Mouse (Mus musculus): ENCODE measurements at regions not wholly inside any gene's neighbourhood (a gene's known extent, or its start where the extent isn't known, plus 50 kb on each side); places are given as distances from the start of the nearest gene placed in this dataset.

GRCm38 (mm10) chr5:26338191-26338590, 80.7 kb downstream of the Gm7361 start:
- no peak overlapping the region for H3K27ac ChIP-seq
- H3K4me1 ChIP-seq, result no peaks in the 10 kb centered on the region
- no peaks in the 10 kb centered on the region for H3K27me3 ChIP-seq
- no peaks in the 10 kb centered on the region for H3K36me3 ChIP-seq (replicated peaks)
- H3K4me3 ChIP-seq (replicated peaks), result no peak overlapping the region
- no peak overlapping the region for H3K9ac ChIP-seq
- H3K9me3 ChIP-seq, result no peaks in the 10 kb centered on the region
- no peak for ATAC-seq (ENCODE audit: low FRiP score)
- no peak overlapping the region for H3K4me2 ChIP-seq

GRCm38 (mm10) chr5:26339266-26339665, 81.8 kb downstream of the Gm7361 start:
- ATAC-seq (ENCODE audit: low FRiP score), result no peak
- H3K9ac ChIP-seq, result no peak overlapping the region

GRCm38 (mm10) chr5:26355156-26355555, 97.7 kb downstream of the Gm7361 start:
- H3K9me3 ChIP-seq, result no peaks in the 10 kb centered on the region
- no peak overlapping the region for H3K4me3 ChIP-seq (replicated peaks)
- H3K36me3 ChIP-seq (replicated peaks), result no peaks in the 10 kb centered on the region
- H3K4me2 ChIP-seq, result no peak overlapping the region
- no peaks in the 10 kb centered on the region for H3K4me1 ChIP-seq
- no peak for ATAC-seq (ENCODE audit: low FRiP score)
- no peak overlapping the region for H3K27ac ChIP-seq
- no peak overlapping the region for H3K9ac ChIP-seq
- WGBS, result 95% methylated on average over 10 of the region's 10 CpGs
- no peaks in the 10 kb centered on the region for H3K27me3 ChIP-seq

More at GRCm38 (mm10) chr5:26339266-26339665, 81.8 kb downstream of the Gm7361 start:
- Histone ChIP-seq H3K4me3 (replicated peaks) (no peak overlapping the region), H3K4me2 (no peak overlapping the region), H3K4me1 (no peaks in the 10 kb centered on the region), H3K9me3 (no peaks in the 10 kb centered on the region), H3K36me3 (replicated peaks) (no peaks in the 10 kb centered on the region), H3K27me3 (no peaks in the 10 kb centered on the region), H3K27ac (no peak overlapping the region)
- 97% methylated on average over 1 of the region's 1 CpGs for WGBS

GRCm38 (mm10) chr5:26359082-26359481, 101.6 kb downstream of the Gm7361 start:
- no peak for ATAC-seq (ENCODE audit: low FRiP score)
- no peak overlapping the region for H3K4me2 ChIP-seq
- no peak overlapping the region for H3K27ac ChIP-seq
- WGBS, result 89% methylated on average over 3 of the region's 3 CpGs
- no peaks in the 10 kb centered on the region; the same call in 1 of the 2 replicates for H3K4me1 ChIP-seq
- no peaks in the 10 kb centered on the region for H3K27me3 ChIP-seq
- H3K9ac ChIP-seq, result no peak overlapping the region
- H3K4me3 ChIP-seq (replicated peaks), result no peak overlapping the region
- H3K9me3 ChIP-seq, result no peaks in the 10 kb centered on the region
- H3K36me3 ChIP-seq (replicated peaks), result no peaks in the 10 kb centered on the region

- Histone ChIP-seq H3K4me3 (replicated peaks) (no peak overlapping the region), H3K9ac (no peak overlapping the region), H3K9me3 (no peaks in the 10 kb centered on the region), H3K27ac (no peak overlapping the region), H3K36me3 (replicated peaks) (no peaks in the 10 kb centered on the region), H3K4me1 (no peaks in the 10 kb centered on the region; the same call in 1 of the 2 replicates), H3K4me2 (no peak overlapping the region), H3K27me3 (no peaks in the 10 kb centered on the region)
- 41% methylated on average over 10 of the region's 10 CpGs for WGBS
- no peak for ATAC-seq (ENCODE audit: low FRiP score)
Observed at GRCm38 (mm10) chr5:26374175-26374984, 116.9 kb downstream of the Gm7361 start.

GRCm38 (mm10) chr5:26407088-26407672, 149.7 kb downstream of the Gm7361 start:
- Histone ChIP-seq H3K27me3 (no peaks in the 10 kb centered on the region), H3K9ac (no peak overlapping the region), H3K4me3 (replicated peaks) (no peak overlapping the region), H3K4me1 (no peaks in the 10 kb centered on the region), H3K4me2 (no peak overlapping the region), H3K36me3 (replicated peaks) (no peaks in the 10 kb centered on the region), H3K9me3 (no peaks in the 10 kb centered on the region), H3K27ac (no peak overlapping the region)
- 78% methylated on average over 2 of the region's 2 CpGs for WGBS
- no peak for ATAC-seq (ENCODE audit: low FRiP score)

- Histone ChIP-seq H3K4me2 (no peak overlapping the region), H3K4me3 (replicated peaks) (no peak overlapping the region), H3K27ac (no peak overlapping the region), H3K9ac (no peak overlapping the region), H3K36me3 (replicated peaks) (no peaks in the 10 kb centered on the region), H3K27me3 (no peaks in the 10 kb centered on the region), H3K9me3 (no peaks in the 10 kb centered on the region), H3K4me1 (peaks cover 9% of the 10 kb centered on the region)
- no peak for ATAC-seq (ENCODE audit: low FRiP score)
- 30% methylated on average over 1 of the region's 1 CpGs for WGBS
Observed at GRCm38 (mm10) chr5:26413185-26413584, 155.7 kb downstream of the Gm7361 start.

GRCm38 (mm10) chr5:26444331-26445200, 187.1 kb downstream of the Gm7361 start:
- ATAC-seq (ENCODE audit: low FRiP score), result no peak
- no peak overlapping the region for H3K9ac ChIP-seq
- no peaks in the 10 kb centered on the region for H3K4me1 ChIP-seq
- no peaks in the 10 kb centered on the region for H3K36me3 ChIP-seq (replicated peaks)
- no peak overlapping the region for H3K4me2 ChIP-seq
- H3K9me3 ChIP-seq, result no peaks in the 10 kb centered on the region
- no peaks in the 10 kb centered on the region for H3K27me3 ChIP-seq
- no peak overlapping the region for H3K27ac ChIP-seq
- WGBS, result 81% methylated on average over 4 of the region's 4 CpGs
- H3K4me3 ChIP-seq (replicated peaks), result no peak overlapping the region

- H3K4me3 ChIP-seq (replicated peaks), result no peak overlapping the region
- no peak overlapping the region for H3K27ac ChIP-seq
- no peak for ATAC-seq (ENCODE audit: low FRiP score)
- no peaks in the 10 kb centered on the region for H3K36me3 ChIP-seq (replicated peaks)
- no peak overlapping the region for H3K4me2 ChIP-seq
- no peaks in the 10 kb centered on the region for H3K27me3 ChIP-seq
- H3K4me1 ChIP-seq, result no peaks in the 10 kb centered on the region
- H3K9me3 ChIP-seq, result no peaks in the 10 kb centered on the region
- no peak overlapping the region for H3K9ac ChIP-seq
- WGBS, result 70% methylated on average over 1 of the region's 1 CpGs
Observed at GRCm38 (mm10) chr5:26451306-26451705, 193.8 kb downstream of the Gm7361 start.

GRCm38 (mm10) chr5:26457627-26458026, 200.1 kb downstream of the Gm7361 start:
- H3K36me3 ChIP-seq (replicated peaks), result no peaks in the 10 kb centered on the region
- no peak for ATAC-seq (ENCODE audit: low FRiP score)
- H3K27me3 ChIP-seq, result no peaks in the 10 kb centered on the region
- H3K9me3 ChIP-seq, result no peaks in the 10 kb centered on the region
- no peak overlapping the region for H3K9ac ChIP-seq
- no peak overlapping the region for H3K4me2 ChIP-seq
- no peak overlapping the region for H3K4me3 ChIP-seq (replicated peaks)
- no peaks in the 10 kb centered on the region for H3K4me1 ChIP-seq
- H3K27ac ChIP-seq, result no peak overlapping the region
- WGBS, result 83% methylated on average over 4 of the region's 4 CpGs

- no peak overlapping the region for H3K9ac ChIP-seq
- H3K36me3 ChIP-seq (replicated peaks), result no peaks in the 10 kb centered on the region
- H3K27ac ChIP-seq, result no peak overlapping the region
- no peak for ATAC-seq (ENCODE audit: low FRiP score)
- no peak overlapping the region for H3K4me2 ChIP-seq
- no peaks in the 10 kb centered on the region for H3K27me3 ChIP-seq
- WGBS, result 70% methylated on average over 1 of the region's 1 CpGs
- H3K4me1 ChIP-seq, result no peaks in the 10 kb centered on the region
- no peak overlapping the region for H3K4me3 ChIP-seq (replicated peaks)
- H3K9me3 ChIP-seq, result no peaks in the 10 kb centered on the region
Observed at GRCm38 (mm10) chr5:26466666-26467065, 209.2 kb downstream of the Gm7361 start.

GRCm38 (mm10) chr5:26485726-26486125, 228.2 kb downstream of the Gm7361 start:
- Histone ChIP-seq H3K4me3 (replicated peaks) (no peak overlapping the region), H3K27me3 (no peaks in the 10 kb centered on the region), H3K36me3 (replicated peaks) (no peaks in the 10 kb centered on the region), H3K4me2 (no peak overlapping the region), H3K9me3 (no peaks in the 10 kb centered on the region), H3K27ac (no peak overlapping the region), H3K9ac (no peak overlapping the region), H3K4me1 (no peaks in the 10 kb centered on the region)
- no peak for ATAC-seq (ENCODE audit: low FRiP score)
- 93% methylated on average over 2 of the region's 2 CpGs for WGBS

Data from forebrain, embryonic 12.5 days (tissue).